Mouse (Mus musculus) heart, embryonic 14.5 days (tissue): ENCODE data around the gene Tmem132c. TPM values are rescaled to one million over a fixed set of nuclear protein-coding genes. Genes with fewer than 3 reads are reported as not detected.

Experiments
- ATAC-seq: fragments of 200-750 bp; cut with Nextera tagmentation; 2 replicates; pipeline ENCODE4 v1.8.0; 2017; ENCODE audit warnings: low read depth, moderate TSS enrichment; ENCODE audit not compliant: insufficient number of reproducible peaks, insufficient read depth, low FRiP score
- H3K27ac ChIP-seq, 2 experiments: fragments of 200-500 bp in 1 of 2; fragments of 300-500 bp in 1 of 2; sonication (generic) in 1 of 2; replicated peaks in 1 of 2; 2 replicates each; pipeline ENCODE4 v1.5.1; 2012 to 2014; ENCODE audit warnings: low read depth in 2 of 2, low read length in 2 of 2, control low read depth in 1 of 2, mild to moderate bottlenecking in 1 of 2, mixed read lengths in 1 of 2; ENCODE audit not compliant: control insufficient read depth in 1 of 2, insufficient read depth in 1 of 2
- H3K27me3 ChIP-seq: fragments of 300-500 bp; sonication (generic); 2 replicates; pipeline ENCODE4 v1.6.1; 2014; ENCODE audit warnings: mild to moderate bottlenecking, low read length, control low read depth; ENCODE audit not compliant: control insufficient read depth, insufficient read depth
- H3K36me3 ChIP-seq: fragments of 300-500 bp; sonication (generic); 2 replicates; pipeline ENCODE4 v1.6.1; 2014; ENCODE audit warnings: mild to moderate bottlenecking, control low read depth, low read length, mixed read lengths; ENCODE audit not compliant: control insufficient read depth, insufficient read depth
- H3K4me1 ChIP-seq, 2 experiments: fragments of 200-500 bp in 1 of 2; fragments of 300-500 bp in 1 of 2; sonication (generic) in 1 of 2; 2 replicates each; pipeline ENCODE4 v1.6.1; 2012 to 2014; ENCODE audit warnings: low read length in 2 of 2, control low read depth in 1 of 2, mixed read lengths in 1 of 2; ENCODE audit not compliant: control insufficient read depth in 2 of 2, insufficient read depth in 2 of 2
- H3K4me2 ChIP-seq: fragments of 300-500 bp; sonication (generic); 2 replicates; pipeline ENCODE4 v1.6.1; 2014; ENCODE audit warnings: mild to moderate bottlenecking, low read length
- H3K4me3 ChIP-seq, 2 experiments: fragments of 200-500 bp in 1 of 2; fragments of 300-500 bp in 1 of 2; sonication (generic) in 1 of 2; 2 replicates each; pipeline ENCODE4 v1.5.1; 2012 to 2014; ENCODE audit warnings: low read length in 2 of 2, mild to moderate bottlenecking in 2 of 2, control low read depth in 1 of 2, low read depth in 1 of 2, moderate library complexity in 1 of 2; ENCODE audit not compliant: control insufficient read depth in 1 of 2, insufficient read depth in 1 of 2
- H3K9ac ChIP-seq: fragments of 300-500 bp; sonication (generic); 2 replicates; pipeline ENCODE4 v1.6.1; 2014; ENCODE audit warnings: mild to moderate bottlenecking, low read length
- H3K9me3 ChIP-seq: fragments of 300-500 bp; sonication (generic); 2 replicates; pipeline ENCODE4 v1.6.1; 2016; ENCODE audit warnings: low read length, control low read depth; ENCODE audit not compliant: control insufficient read depth
- WGBS: fragments of 180-500 bp; shearing (Covaris S2); extraction: QIAGEN DNeasy Blood & Tissue Kit; methylation state at CpG from one replicate; pipeline ENCODE4 v1.1.7; 2014; 5-methylcytosine and 5-hydroxymethylcytosine counted together
- polyA plus RNA-seq: library from polyadenylated mRNA; unstranded; fragments of >200 nt; fragmentation: Nextera tagmentation; extraction: Ambion mirVana; gene quantifications from 2 replicates; pipeline ENCODE4 v1.2.1, GENCODE M21; 2014

Gene Tmem132c
- polyA plus RNA-seq, 1 experiment from 2014 or later: 1.1 TPM

DNA sequence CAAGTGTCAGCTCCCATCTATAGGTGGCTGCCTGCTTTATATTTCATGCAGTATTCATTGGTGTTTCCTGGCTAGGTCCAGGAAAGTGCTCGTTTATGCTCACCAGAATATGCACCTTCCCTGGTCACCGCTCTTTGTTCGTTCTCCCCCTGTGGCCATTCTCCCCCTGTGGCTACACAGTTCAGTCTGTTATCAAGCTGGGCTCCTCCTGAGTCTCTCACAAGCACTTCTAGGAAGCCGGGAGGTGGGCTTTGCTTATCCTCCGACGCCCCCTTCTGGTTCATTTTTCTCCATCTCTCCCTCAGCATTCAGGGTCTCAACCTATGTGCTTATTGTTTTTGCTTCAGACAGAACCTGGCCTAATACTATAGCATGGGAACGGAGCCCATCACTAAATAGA lies 6.9 kb upstream of the Tmem132c start:
- Histone ChIP-seq H3K9ac (no peak overlapping the region), H3K4me1 (no peaks in the 10 kb centered on the region), H3K27me3 (peaks cover 22% of the 10 kb centered on the region), H3K9me3 (no peaks in the 10 kb centered on the region), H3K4me3 (no peak overlapping the region), H3K27ac (no peak overlapping the region), H3K36me3 (no peaks in the 10 kb centered on the region), H3K4me2 (no peak overlapping the region)
- 4% methylated on average over 7 of the region's 7 CpGs for WGBS
- ATAC-seq: no peak

DNA sequence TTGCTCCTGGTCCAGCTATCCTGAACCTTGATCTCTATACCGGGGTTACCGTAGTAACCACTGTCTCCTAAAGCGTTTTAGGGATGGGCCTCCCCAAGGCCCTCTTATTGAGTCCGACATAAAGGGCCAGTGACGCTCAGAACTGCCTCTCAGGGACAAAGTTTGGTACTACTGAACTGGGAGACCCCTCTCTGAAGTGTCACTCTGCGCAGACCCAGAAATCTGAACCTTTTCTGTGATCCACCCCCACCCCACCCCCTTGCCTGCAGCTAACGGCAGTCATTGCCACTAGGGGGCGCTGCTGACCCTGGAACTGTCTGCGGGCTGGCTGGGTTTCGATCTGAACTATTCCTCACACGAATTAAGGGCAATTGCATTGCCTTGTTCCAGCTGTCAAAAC lies 6.4 kb upstream of the Tmem132c start:
- 7% methylated on average over 11 of the region's 11 CpGs for WGBS
- Histone ChIP-seq H3K4me1 (no peaks in the 10 kb centered on the region), H3K4me2 (no peak overlapping the region), H3K4me3 (no peak overlapping the region), H3K27ac (no peak overlapping the region), H3K27me3 (peaks cover 27% of the 10 kb centered on the region), H3K9me3 (no peaks in the 10 kb centered on the region), H3K36me3 (no peaks in the 10 kb centered on the region), H3K9ac (no peak overlapping the region)
- ATAC-seq: no peak

DNA sequence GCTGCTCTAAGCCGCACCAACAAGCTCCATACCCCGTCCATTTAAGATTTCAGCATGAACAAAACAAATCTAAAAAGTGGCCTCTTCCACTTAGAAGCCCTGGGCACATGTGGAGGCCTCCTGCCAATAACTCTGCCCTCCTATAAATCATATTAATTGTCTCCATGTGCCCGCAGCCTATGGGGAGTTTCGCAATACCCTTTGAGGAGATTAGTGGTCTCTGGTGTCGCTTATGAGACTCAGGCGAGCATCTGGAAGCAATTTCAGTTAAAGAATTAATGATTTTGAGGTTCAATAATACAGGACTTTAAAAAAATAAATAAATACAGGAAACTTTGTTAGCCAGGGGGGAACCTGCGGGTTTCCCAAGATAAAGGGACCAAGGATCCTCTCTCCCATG lies 1.9 kb upstream of the Tmem132c start:
- Histone ChIP-seq H3K4me3 (no peak overlapping the region), H3K4me1 (peaks cover 4 to 13% of the 10 kb centered on the region in 2 experiments), H3K27ac (no peak overlapping the region), H3K36me3 (no peaks in the 10 kb centered on the region), H3K9ac (no peak overlapping the region), H3K4me2 (no peak overlapping the region), H3K27me3 (peaks cover 72% of the 10 kb centered on the region), H3K9me3 (no peaks in the 10 kb centered on the region)
- 67% methylated on average over 7 of the region's 7 CpGs for WGBS
- no peak for ATAC-seq

DNA sequence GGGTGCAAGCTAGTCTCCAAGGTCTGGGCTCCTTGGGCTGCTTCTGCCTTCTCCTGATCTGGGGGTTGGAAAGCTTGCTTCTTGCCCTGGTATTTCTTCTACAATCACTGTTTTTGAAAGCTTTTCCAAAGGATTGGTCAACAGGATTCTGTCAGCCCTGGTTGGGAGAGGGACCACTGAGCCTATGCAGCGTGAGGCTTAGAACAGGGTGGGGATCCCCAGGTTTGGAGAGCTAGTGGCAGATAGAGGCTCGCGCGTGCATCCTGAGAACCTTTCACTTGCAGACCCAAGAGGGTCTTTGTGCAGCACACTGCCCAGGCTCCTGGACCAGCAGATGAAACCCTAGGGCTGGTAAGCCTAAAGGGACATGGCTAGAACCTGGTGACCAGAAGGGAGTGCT lies 962 bp upstream of the Tmem132c start:
- Histone ChIP-seq H3K4me1 (peaks cover 4 to 13% of the 10 kb centered on the region in 2 experiments), H3K4me3 (no peak overlapping the region), H3K9me3 (no peaks in the 10 kb centered on the region), H3K36me3 (no peaks in the 10 kb centered on the region), H3K27ac (no peak overlapping the region), H3K9ac (no peak overlapping the region), H3K4me2 (no peak overlapping the region), H3K27me3 (peaks cover 75% of the 10 kb centered on the region)
- WGBS: 14% methylated on average over 4 of the region's 4 CpGs
- no peak for ATAC-seq

DNA sequence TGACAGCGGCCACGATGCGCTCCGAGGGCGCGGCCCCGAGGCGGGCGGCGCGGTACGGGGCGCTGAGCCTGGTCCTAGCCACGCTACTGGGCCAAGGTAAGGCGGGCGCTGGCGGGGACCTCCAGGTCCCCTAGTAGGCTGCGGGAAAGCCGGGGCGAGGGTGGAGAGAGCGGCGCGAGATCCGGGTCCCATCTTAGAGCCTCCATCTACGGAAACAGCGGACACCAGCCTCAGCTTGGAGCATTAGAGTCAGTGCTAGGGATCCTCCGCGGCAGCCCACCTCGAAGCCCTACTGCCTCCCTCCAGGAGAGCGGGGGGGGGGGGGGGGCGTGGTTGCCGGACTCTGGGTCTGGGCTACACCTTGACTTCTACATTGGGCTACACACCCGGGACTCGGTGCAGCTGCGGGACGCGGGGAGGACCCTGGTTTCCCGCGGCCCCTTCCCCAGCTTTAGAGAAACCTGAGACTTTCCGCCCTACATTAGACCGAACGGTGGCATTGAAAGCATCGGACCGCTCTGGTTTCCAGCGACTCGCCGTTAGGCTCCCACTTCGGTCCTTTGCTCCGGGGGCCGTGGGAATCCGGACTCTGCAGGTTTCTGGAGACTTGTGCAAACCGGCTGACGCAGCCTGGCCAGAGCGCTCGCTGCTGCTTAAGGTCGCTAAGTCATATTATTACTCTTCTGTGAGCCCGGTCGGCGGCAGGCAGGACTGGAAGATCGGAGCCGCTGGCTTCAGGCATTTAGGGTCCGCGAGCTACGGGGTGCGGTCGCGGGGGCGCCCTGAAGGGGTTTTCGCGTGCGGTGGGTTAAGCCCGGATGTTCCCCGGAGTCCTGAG lies 536 bp downstream of the Tmem132c start:
- under 1% methylated on average over 64 of the region's 73 CpGs for WGBS
- 0 out of 2 replicates have a peak, but pooled peaks have one; percentile 17 for ATAC-seq
- peaks cover 64% of the 10 kb centered on the region for H3K27me3 ChIP-seq
- H3K9me3 ChIP-seq: no peaks in the 10 kb centered on the region
- no peaks in the 10 kb centered on the region for H3K36me3 ChIP-seq
- peaks cover 4 to 13% of the 10 kb centered on the region in 2 experiments for H3K4me1 ChIP-seq
- peak overlapping the region; percentile 83 for H3K4me2 ChIP-seq
- H3K9ac ChIP-seq: peak overlapping the region; percentile 63
- H3K27ac ChIP-seq: no peak overlapping the region
- peak overlapping the region; percentile 55 to 57 for H3K4me3 ChIP-seq

DNA sequence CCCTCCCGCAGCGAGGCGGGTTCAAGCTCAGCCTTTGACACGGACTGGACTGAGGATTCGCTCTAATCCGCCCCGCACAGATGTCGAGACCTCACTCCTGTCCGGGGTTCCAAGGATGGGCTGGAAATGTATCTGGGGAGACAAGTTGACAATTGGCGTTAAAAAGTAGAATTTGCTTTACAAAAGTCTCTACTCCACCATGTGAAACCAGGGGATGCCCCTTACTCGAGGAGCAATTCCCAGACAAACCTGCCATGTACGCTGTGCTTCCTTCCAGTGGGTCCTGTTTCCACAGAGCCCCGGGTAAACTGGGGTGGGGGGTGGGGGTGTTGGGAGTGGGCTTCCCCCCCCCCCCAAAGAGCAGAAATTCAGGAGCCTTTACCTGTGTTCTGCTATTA lies 1.2 kb downstream of the Tmem132c start:
- peaks cover 63% of the 10 kb centered on the region for H3K27me3 ChIP-seq
- H3K4me3 ChIP-seq: peak overlapping the region; percentile 55 to 57
- no peak for ATAC-seq
- H3K27ac ChIP-seq: no peak overlapping the region
- H3K4me2 ChIP-seq: peak overlapping the region; percentile 83
- H3K9me3 ChIP-seq: no peaks in the 10 kb centered on the region
- no peaks in the 10 kb centered on the region for H3K36me3 ChIP-seq
- H3K4me1 ChIP-seq: peaks cover 4 to 13% of the 10 kb centered on the region in 2 experiments
- under 1% methylated on average over 13 of the region's 13 CpGs for WGBS
- peak overlapping the region; percentile 63; the same call in 1 of the 2 replicates for H3K9ac ChIP-seq

DNA sequence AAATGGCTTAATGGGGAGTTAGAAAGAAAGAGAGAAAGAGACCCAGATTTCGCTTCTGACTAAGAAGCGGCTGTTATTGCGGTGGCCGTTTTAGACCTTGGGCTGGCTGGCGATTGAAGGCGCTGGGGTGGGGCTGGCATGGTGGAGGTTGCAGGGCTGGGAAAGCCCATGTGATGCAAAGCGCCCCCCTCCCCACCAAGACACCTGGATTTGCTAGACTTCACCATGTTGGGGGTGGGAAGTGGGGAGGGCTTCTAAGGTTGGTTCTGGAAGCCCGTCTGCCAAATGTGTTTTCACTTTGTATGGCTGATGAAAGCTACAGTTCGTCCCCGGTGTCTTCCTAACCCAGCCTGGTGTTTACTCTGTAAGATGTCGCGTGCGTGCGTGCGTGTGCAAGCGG lies 1.6 kb downstream of the Tmem132c start:
- Histone ChIP-seq H3K36me3 (no peaks in the 10 kb centered on the region), H3K27me3 (peaks cover 62% of the 10 kb centered on the region), H3K4me1 (peaks cover 4 to 13% of the 10 kb centered on the region in 2 experiments), H3K4me2 (peak overlapping the region; percentile 83), H3K27ac (no peak overlapping the region), H3K9ac (no peak overlapping the region), H3K9me3 (no peaks in the 10 kb centered on the region), H3K4me3 (peak overlapping the region; percentile 55 to 57)
- 2% methylated on average over 16 of the region's 16 CpGs for WGBS
- no peak for ATAC-seq
